Mouse (Mus musculus) forebrain, postnatal 0 days (tissue): ENCODE measurements at regions not wholly inside any gene's neighbourhood (a gene's known extent, or its start where the extent isn't known, plus 50 kb on each side); places are given as distances from the start of the nearest gene placed in this dataset.
A peak's percentile ranks its signal among the peaks of the same experiment; 100 is the strongest.

Experiments used
- ATAC-seq: fragments of 200-750 bp; cut with Nextera tagmentation; 2 replicates; pipeline ENCODE4 v1.8.0; 2017; ENCODE audit warnings: mild to moderate bottlenecking, moderate library complexity
- DNase-seq: peaks from one replicate; pipeline ENCODE4 v3.0.0-alpha.2; 2015
- H3K27ac ChIP-seq: fragments of 300-500 bp; sonication (generic); 2 replicates; pipeline ENCODE4 v1.5.1; 2014; ENCODE audit warnings: low read depth, mild to moderate bottlenecking, antibody characterized with exemption, low read length, moderate library complexity, mixed read lengths
- H3K27me3 ChIP-seq: fragments of 300-500 bp; sonication (generic); 2 replicates; pipeline ENCODE4 v1.6.1; 2014; ENCODE audit warnings: mild to moderate bottlenecking, low read length, mixed read lengths; ENCODE audit not compliant: insufficient read depth
- H3K36me3 ChIP-seq: fragments of 300-500 bp; sonication (generic); 2 replicates; pipeline ENCODE4 v1.6.1; 2014; ENCODE audit warnings: mild to moderate bottlenecking, moderate library complexity; ENCODE audit not compliant: insufficient read depth
- H3K4me1 ChIP-seq: fragments of 300-500 bp; sonication (generic); 2 replicates; pipeline ENCODE4 v1.6.1; 2014; ENCODE audit warnings: antibody characterized with exemption; ENCODE audit not compliant: insufficient read depth
- H3K4me2 ChIP-seq: fragments of 300-500 bp; sonication (generic); 2 replicates; pipeline ENCODE4 v1.6.1; 2014; ENCODE audit warnings: low read depth, mild to moderate bottlenecking, moderate library complexity
- H3K4me3 ChIP-seq: fragments of 300-500 bp; sonication (generic); 2 replicates; pipeline ENCODE4 v1.5.1; 2014; ENCODE audit warnings: low read depth, low read length, mixed read lengths
- H3K9ac ChIP-seq: fragments of 300-500 bp; sonication (generic); 2 replicates; pipeline ENCODE4 v1.6.1; 2014; ENCODE audit warnings: mild to moderate bottlenecking
- H3K9me3 ChIP-seq: fragments of 300-500 bp; sonication (generic); 2 replicates; pipeline ENCODE4 v1.6.1; 2016; ENCODE audit warnings: low read length
- CTCF ChIP-seq: sonication (generic); IDR thresholded peaks from 2 replicates; pipeline ENCODE4 v1.5.1; 2016; ENCODE audit warnings: antibody characterized with exemption, control low read depth, low read depth
- WGBS: fragments of 180-500 bp; shearing (Covaris S2); extraction: QIAGEN DNeasy Blood & Tissue Kit; methylation state at CpG from one replicate; pipeline ENCODE4 v1.1.7; 2014; 5-methylcytosine and 5-hydroxymethylcytosine counted together

GRCm38 (mm10) chr8:64421502-64422199 is 215.6 kb upstream of the Tll1 start:
- DNase-seq (no peak), ATAC-seq (no peak)
- H3K4me1 ChIP-seq: no peaks in the 10 kb centered on the region
- no peaks in the 10 kb centered on the region for H3K27me3 ChIP-seq
- H3K4me3 ChIP-seq: no peak overlapping the region
- H3K9me3 ChIP-seq: no peaks in the 10 kb centered on the region
- H3K27ac ChIP-seq: no peak overlapping the region
- H3K4me2 ChIP-seq: no peak overlapping the region
- no peaks in the 10 kb centered on the region for H3K36me3 ChIP-seq
- TF ChIP-seq CTCF: no peak
- no peak overlapping the region for H3K9ac ChIP-seq
- WGBS: 57% methylated on average over 6 of the region's 6 CpGs

GRCm38 (mm10) chr8:64412488-64413188 is 206.6 kb upstream of the Tll1 start:
- Histone ChIP-seq H3K4me1 (no peaks in the 10 kb centered on the region), H3K4me2 (no peak overlapping the region), H3K27me3 (no peaks in the 10 kb centered on the region), H3K4me3 (no peak overlapping the region), H3K36me3 (no peaks in the 10 kb centered on the region), H3K27ac (no peak overlapping the region), H3K9ac (no peak overlapping the region), H3K9me3 (no peaks in the 10 kb centered on the region)
- TF ChIP-seq CTCF: no peak
- DNase-seq (peak; percentile 47), ATAC-seq (peak; percentile 73)
- WGBS: 29% methylated on average over 15 of the region's 15 CpGs

- no peaks in the 10 kb centered on the region for H3K9me3 ChIP-seq
- H3K9ac ChIP-seq: no peak overlapping the region
- H3K4me2 ChIP-seq: no peak overlapping the region
- no peak overlapping the region for H3K4me3 ChIP-seq
- ATAC-seq (no peak), DNase-seq (no peak)
- no peaks in the 10 kb centered on the region for H3K36me3 ChIP-seq
- no peaks in the 10 kb centered on the region for H3K4me1 ChIP-seq
- no peak for TF ChIP-seq CTCF
- H3K27ac ChIP-seq: no peak overlapping the region
- 74% methylated on average over 9 of the region's 9 CpGs for WGBS
- no peaks in the 10 kb centered on the region for H3K27me3 ChIP-seq
Measured at GRCm38 (mm10) chr8:64406775-64407490, 200.9 kb upstream of the Tll1 start.

- Histone ChIP-seq H3K36me3 (no peaks in the 10 kb centered on the region), H3K27me3 (no peaks in the 10 kb centered on the region), H3K9me3 (no peaks in the 10 kb centered on the region), H3K4me2 (no peak overlapping the region), H3K4me3 (no peak overlapping the region), H3K4me1 (no peaks in the 10 kb centered on the region), H3K9ac (no peak overlapping the region), H3K27ac (no peak overlapping the region)
- DNase-seq (no peak), ATAC-seq (no peak)
- no peak for TF ChIP-seq CTCF
- 59% methylated on average over 3 of the region's 3 CpGs for WGBS
Measured at GRCm38 (mm10) chr8:64399554-64399953, 193.5 kb upstream of the Tll1 start.

- WGBS: 79% methylated on average over 4 of the region's 4 CpGs
- no peaks in the 10 kb centered on the region for H3K27me3 ChIP-seq
Measured at GRCm38 (mm10) chr8:64397876-64398275, 191.8 kb upstream of the Tll1 start.

GRCm38 (mm10) chr8:64395816-64396215 is 189.7 kb upstream of the Tll1 start:
- Histone ChIP-seq H3K4me3 (no peak overlapping the region), H3K9me3 (no peaks in the 10 kb centered on the region), H3K36me3 (no peaks in the 10 kb centered on the region), H3K9ac (no peak overlapping the region), H3K4me1 (no peaks in the 10 kb centered on the region), H3K27me3 (no peaks in the 10 kb centered on the region), H3K27ac (no peak overlapping the region), H3K4me2 (no peak overlapping the region)
- TF ChIP-seq CTCF: no peak
- no peak for ATAC-seq
- 87% methylated on average over 5 of the region's 5 CpGs for WGBS
- no peak for DNase-seq

More at GRCm38 (mm10) chr8:64397876-64398275, 191.8 kb upstream of the Tll1 start:
- no peaks in the 10 kb centered on the region for H3K9me3 ChIP-seq
- no peak for TF ChIP-seq CTCF
- no peak overlapping the region for H3K9ac ChIP-seq
- H3K36me3 ChIP-seq: no peaks in the 10 kb centered on the region
- no peak overlapping the region for H3K4me2 ChIP-seq
- DNase-seq: no peak
- ATAC-seq: no peak
- H3K4me3 ChIP-seq: no peak overlapping the region
- no peaks in the 10 kb centered on the region for H3K4me1 ChIP-seq
- no peak overlapping the region for H3K27ac ChIP-seq

GRCm38 (mm10) chr8:64389488-64389887 is 183.4 kb upstream of the Tll1 start:
- no peak for DNase-seq
- H3K27me3 ChIP-seq: no peaks in the 10 kb centered on the region
- 53% methylated on average over 5 of the region's 5 CpGs for WGBS
- no peak for ATAC-seq
- no peak overlapping the region for H3K4me3 ChIP-seq
- H3K9ac ChIP-seq: no peak overlapping the region
- H3K27ac ChIP-seq: no peak overlapping the region
- no peak overlapping the region for H3K4me2 ChIP-seq
- H3K9me3 ChIP-seq: no peaks in the 10 kb centered on the region
- TF ChIP-seq CTCF: no peak
- no peaks in the 10 kb centered on the region for H3K36me3 ChIP-seq
- H3K4me1 ChIP-seq: no peaks in the 10 kb centered on the region
